Mouse (Mus musculus): ENCODE measurements around the gene Asl. TPM values are rescaled to one million over a fixed set of nuclear protein-coding genes. Genes with fewer than 3 reads are reported as not detected.

The Asl gene
- polyA plus RNA-seq (2012; rRNA removed), result 33.0 and 40.4 TPM in 2 replicates

- Histone ChIP-seq H3K4me1 (replicated peaks; ENCODE audit: control insufficient read depth, insufficient read depth, low read length) (peaks cover 2% of the 10 kb centered on the region), H3K27ac (ENCODE audit: control insufficient read depth, insufficient read depth, low read length) (peak within 1 kb of the TSS; percentile 52), H3K27me3 (ENCODE audit: control insufficient read depth, insufficient read depth, low read length) (no peaks in the 10 kb centered on the region), H3K36me3 (ENCODE audit: control insufficient read depth, insufficient read depth, low read length) (no peaks in the 10 kb centered on the region), H3K4me3 (ENCODE audit: control insufficient read depth, insufficient read depth, low read length) (peak within 1 kb of the TSS; percentile 90)
- TF ChIP-seq POLR2A (IDR thresholded peaks at IDR 0.05; ENCODE audit: control insufficient read depth, extremely low read depth, insufficient read depth, low read length, poor library complexity) (peak; percentile 53; the same call in 1 of the 2 replicates), CTCF (IDR thresholded peaks at IDR 0.05; ENCODE audit: borderline replicate concordance, control insufficient read depth, extremely low read depth, insufficient read depth, low read length, poor library complexity) (no peak)
- 2% methylated on average over 51 of the region's 51 CpGs for WGBS
- peak; percentile 90 for DNase-seq
Observed at GRCm38 (mm10) chr5:130029142-130029897, at the start of gene Asl, which contains the start of gene Crcp. Asl (minus strand) TSS chr5:130029247. Crcp (plus strand) TSS chr5:130029290.

GRCm38 (mm10) chr5:130078834-130079156 is 49.7 kb upstream of the Asl start:
- TF ChIP-seq CTCF (IDR thresholded peaks at IDR 0.05; ENCODE audit: borderline replicate concordance, control insufficient read depth, extremely low read depth, insufficient read depth, low read length, poor library complexity) (no peak), POLR2A (IDR thresholded peaks at IDR 0.05; ENCODE audit: control insufficient read depth, extremely low read depth, insufficient read depth, low read length, poor library complexity) (no peak)
- Histone ChIP-seq H3K36me3 (ENCODE audit: control insufficient read depth, insufficient read depth, low read length) (no peaks in the 10 kb centered on the region), H3K27ac (ENCODE audit: control insufficient read depth, insufficient read depth, low read length) (no peak overlapping the region), H3K27me3 (ENCODE audit: control insufficient read depth, insufficient read depth, low read length) (no peaks in the 10 kb centered on the region), H3K4me1 (replicated peaks; ENCODE audit: control insufficient read depth, insufficient read depth, low read length) (peaks cover 14% of the 10 kb centered on the region), H3K4me3 (ENCODE audit: control insufficient read depth, insufficient read depth, low read length) (peak overlapping the region; percentile 80)
- WGBS, result 72% methylated on average over 6 of the region's 6 CpGs
- no peak for DNase-seq

- DNase-seq, result no peak
- H3K27ac ChIP-seq (ENCODE audit: control insufficient read depth, insufficient read depth, low read length), result no peak overlapping the region
- H3K4me3 ChIP-seq (ENCODE audit: control insufficient read depth, insufficient read depth, low read length), result no peak overlapping the region
- WGBS, result 36% methylated on average over 9 of the region's 9 CpGs
- no peaks in the 10 kb centered on the region for H3K27me3 ChIP-seq (ENCODE audit: control insufficient read depth, insufficient read depth, low read length)
- H3K4me1 ChIP-seq (replicated peaks; ENCODE audit: control insufficient read depth, insufficient read depth, low read length), result peaks cover 14% of the 10 kb centered on the region
- TF ChIP-seq POLR2A (IDR thresholded peaks at IDR 0.05; ENCODE audit: control insufficient read depth, extremely low read depth, insufficient read depth, low read length, poor library complexity), result no peak
- no peak for TF ChIP-seq CTCF (IDR thresholded peaks at IDR 0.05; ENCODE audit: borderline replicate concordance, control insufficient read depth, extremely low read depth, insufficient read depth, low read length, poor library complexity)
- no peaks in the 10 kb centered on the region for H3K36me3 ChIP-seq (ENCODE audit: control insufficient read depth, insufficient read depth, low read length)
Observed at GRCm38 (mm10) chr5:130078096-130078833, 49.2 kb upstream of the Asl start.

- H3K27me3 ChIP-seq (ENCODE audit: control insufficient read depth, insufficient read depth, low read length), result no peaks in the 10 kb centered on the region
- H3K4me1 ChIP-seq (replicated peaks; ENCODE audit: control insufficient read depth, insufficient read depth, low read length), result peaks cover 14% of the 10 kb centered on the region
- no peak overlapping the region for H3K4me3 ChIP-seq (ENCODE audit: control insufficient read depth, insufficient read depth, low read length)
- H3K27ac ChIP-seq (ENCODE audit: control insufficient read depth, insufficient read depth, low read length), result no peak overlapping the region
- TF ChIP-seq POLR2A (IDR thresholded peaks at IDR 0.05; ENCODE audit: control insufficient read depth, extremely low read depth, insufficient read depth, low read length, poor library complexity) (no peak), CTCF (IDR thresholded peaks at IDR 0.05; ENCODE audit: borderline replicate concordance, control insufficient read depth, extremely low read depth, insufficient read depth, low read length, poor library complexity) (no peak)
- no peak for DNase-seq
- 55% methylated on average over 6 of the region's 6 CpGs for WGBS
- no peaks in the 10 kb centered on the region for H3K36me3 ChIP-seq (ENCODE audit: control insufficient read depth, insufficient read depth, low read length)
Observed at GRCm38 (mm10) chr5:130076396-130076795, 47.3 kb upstream of the Asl start.

GRCm38 (mm10) chr5:130074491-130074890 is 45.4 kb upstream of the Asl start:
- no peaks in the 10 kb centered on the region for H3K36me3 ChIP-seq (ENCODE audit: control insufficient read depth, insufficient read depth, low read length)
- no peak overlapping the region for H3K27ac ChIP-seq (ENCODE audit: control insufficient read depth, insufficient read depth, low read length)
- peaks cover 9% of the 10 kb centered on the region for H3K4me1 ChIP-seq (replicated peaks; ENCODE audit: control insufficient read depth, insufficient read depth, low read length)
- TF ChIP-seq POLR2A (IDR thresholded peaks at IDR 0.05; ENCODE audit: control insufficient read depth, extremely low read depth, insufficient read depth, low read length, poor library complexity) (no peak), CTCF (IDR thresholded peaks at IDR 0.05; ENCODE audit: borderline replicate concordance, control insufficient read depth, extremely low read depth, insufficient read depth, low read length, poor library complexity) (no peak)
- no peak for DNase-seq
- no peak overlapping the region for H3K4me3 ChIP-seq (ENCODE audit: control insufficient read depth, insufficient read depth, low read length)
- no peaks in the 10 kb centered on the region for H3K27me3 ChIP-seq (ENCODE audit: control insufficient read depth, insufficient read depth, low read length)
- 89% methylated on average over 6 of the region's 6 CpGs for WGBS

GRCm38 (mm10) chr5:130073026-130073425 is 44.0 kb upstream of the Asl start, which contains the start of gene Tpst1:
Tpst1 (plus strand) TSS chr5:130073326.
- Histone ChIP-seq H3K4me3 (ENCODE audit: control insufficient read depth, insufficient read depth, low read length) (no peak within 1 kb of the TSS), H3K36me3 (ENCODE audit: control insufficient read depth, insufficient read depth, low read length) (no peaks in the 10 kb centered on the region), H3K27me3 (ENCODE audit: control insufficient read depth, insufficient read depth, low read length) (no peaks in the 10 kb centered on the region), H3K27ac (ENCODE audit: control insufficient read depth, insufficient read depth, low read length) (no peak within 1 kb of the TSS), H3K4me1 (replicated peaks; ENCODE audit: control insufficient read depth, insufficient read depth, low read length) (peaks cover under 1% of the 10 kb centered on the region; the same call in 1 of the 2 replicates)
- no peak for TF ChIP-seq POLR2A (IDR thresholded peaks at IDR 0.05; ENCODE audit: control insufficient read depth, extremely low read depth, insufficient read depth, low read length, poor library complexity)
- TF ChIP-seq CTCF (IDR thresholded peaks at IDR 0.05; ENCODE audit: borderline replicate concordance, control insufficient read depth, extremely low read depth, insufficient read depth, low read length, poor library complexity), result no peak
- WGBS, result 98% methylated on average over 6 of the region's 6 CpGs
- no peak for DNase-seq

Data from thymus, adult 2 months (tissue).